Mouse (Mus musculus): ENCODE measurements at regions not wholly inside any gene's neighbourhood (a gene's known extent, or its start where the extent isn't known, plus 50 kb on each side); places are given as distances from the start of the nearest gene placed in this dataset.
"Not testable (repeated sequence)": the region's sequence is repeated elsewhere in the genome, so short reads cannot be mapped to it uniquely, and the experiment has no call there.

DNA sequence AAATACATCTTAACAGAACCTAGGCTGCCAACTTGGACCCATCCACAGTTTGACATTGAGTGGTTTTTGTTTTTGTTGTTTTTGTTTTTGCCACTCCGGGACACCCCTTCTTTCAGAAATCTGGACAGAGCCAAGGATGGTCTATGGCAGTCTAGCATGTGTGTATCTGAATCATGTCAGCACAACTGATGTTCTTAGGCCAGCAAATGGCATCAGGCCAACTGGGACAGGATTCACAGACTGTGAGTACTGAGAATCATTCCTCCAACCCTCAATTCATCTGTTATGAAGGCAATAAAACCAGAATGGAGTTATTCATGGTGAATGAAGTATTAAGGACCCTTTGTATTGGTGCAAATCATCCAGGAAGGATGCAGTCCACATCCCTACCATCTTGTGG is 1372.5 kb upstream of the Rag2 start:
- intact Hi-C loops (cut with DNase I; ENCODE audit: low total_unique reads), result no loop called here
- DNase-seq, result no peak

DNA sequence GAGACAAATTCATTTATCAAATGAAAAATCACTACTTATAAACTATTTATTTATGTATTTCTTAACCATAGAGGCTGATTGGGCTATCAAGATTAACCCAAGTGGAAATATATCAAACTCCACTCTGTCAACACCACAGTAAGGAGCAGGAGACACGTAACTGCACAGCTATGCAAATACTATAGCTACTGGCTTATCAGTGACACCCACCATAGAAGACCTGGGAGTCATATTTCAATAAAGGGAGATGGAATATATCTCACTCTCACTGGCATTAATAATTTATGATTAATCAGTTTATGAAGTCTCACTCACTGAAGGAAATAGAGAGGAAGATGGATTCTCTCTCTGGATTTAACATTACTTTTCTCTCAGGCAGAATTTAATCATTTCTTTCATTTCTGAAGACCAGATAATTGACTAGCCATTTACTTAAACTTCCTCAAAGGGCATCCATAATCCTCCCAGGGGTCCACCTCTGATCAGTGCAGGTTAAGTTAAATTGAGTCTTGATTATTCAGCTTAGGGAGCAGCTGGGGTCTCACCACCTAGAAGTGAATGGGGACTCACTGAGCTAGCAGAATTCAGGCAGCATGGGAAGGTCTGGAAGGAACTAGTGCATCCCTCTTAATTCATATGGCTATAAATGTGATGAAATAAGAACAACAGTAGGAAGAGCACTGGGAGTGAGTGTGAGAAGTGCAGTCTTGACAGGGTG is 1365.2 kb upstream of the Rag2 start:
- DNase-seq, result no peak
- intact Hi-C loops (cut with DNase I; ENCODE audit: low total_unique reads), result no loop called here

DNA sequence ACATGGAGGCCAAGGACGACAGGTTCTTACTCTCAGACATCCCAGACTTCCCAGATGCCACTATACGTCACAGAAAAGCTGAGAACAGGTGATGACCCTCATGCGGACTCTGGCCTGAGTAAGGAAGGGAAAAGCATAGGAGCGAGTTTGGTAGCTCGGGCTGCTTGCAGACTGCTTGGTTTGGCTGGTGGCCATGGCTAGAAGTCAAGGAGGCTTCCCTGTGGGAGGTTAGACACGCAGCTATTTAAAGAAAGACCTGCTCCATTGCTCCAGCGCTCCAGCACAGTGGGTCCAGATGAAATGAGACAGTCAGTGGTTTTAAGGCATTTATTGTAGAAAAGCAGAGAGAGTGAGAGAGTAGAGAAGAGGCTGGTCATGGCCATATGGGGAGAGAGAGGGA is 1318.0 kb upstream of the Rag2 start:
- intact Hi-C loops (cut with DNase I; ENCODE audit: low total_unique reads), result no loop called here
- DNase-seq, result peak; percentile 2

- DNase-seq, result no peak
- intact Hi-C loops (cut with DNase I; ENCODE audit: low total_unique reads), result no loop called here
Measured at GRCm38 (mm10) chr2:100312750-100313275, 1311.7 kb upstream of the Rag2 start.

- DNase-seq, result peak; percentile 7
- intact Hi-C loops (cut with DNase I; ENCODE audit: low total_unique reads), result no loop called here
Measured at GRCm38 (mm10) chr2:100320461-100320860, 1304.1 kb upstream of the Rag2 start.

DNA sequence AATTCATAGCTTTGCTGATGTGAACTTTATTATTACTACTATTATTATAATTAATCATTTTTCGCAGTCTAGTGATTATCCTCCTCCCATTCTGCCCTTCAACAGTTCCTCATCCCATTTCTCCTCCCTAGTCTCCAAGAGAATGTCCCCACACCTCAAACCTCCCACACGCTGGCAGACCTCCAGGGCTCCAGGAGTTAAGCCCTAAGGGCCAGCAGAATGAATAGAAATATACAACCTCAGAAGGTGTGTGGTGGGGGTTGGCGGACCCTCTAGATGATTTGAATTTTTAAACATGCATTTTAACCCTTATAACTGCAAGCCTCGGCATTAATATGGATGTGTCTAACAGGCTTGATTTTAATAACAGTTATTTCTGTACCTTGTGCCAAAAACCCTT is 1283.8 kb upstream of the Rag2 start:
- no peak for DNase-seq
- intact Hi-C loops (cut with DNase I; ENCODE audit: low total_unique reads), result no loop called here

GRCm38 (mm10) chr2:100344921-100345425 is 1279.5 kb upstream of the Rag2 start:
- DNase-seq, result no peak

DNA sequence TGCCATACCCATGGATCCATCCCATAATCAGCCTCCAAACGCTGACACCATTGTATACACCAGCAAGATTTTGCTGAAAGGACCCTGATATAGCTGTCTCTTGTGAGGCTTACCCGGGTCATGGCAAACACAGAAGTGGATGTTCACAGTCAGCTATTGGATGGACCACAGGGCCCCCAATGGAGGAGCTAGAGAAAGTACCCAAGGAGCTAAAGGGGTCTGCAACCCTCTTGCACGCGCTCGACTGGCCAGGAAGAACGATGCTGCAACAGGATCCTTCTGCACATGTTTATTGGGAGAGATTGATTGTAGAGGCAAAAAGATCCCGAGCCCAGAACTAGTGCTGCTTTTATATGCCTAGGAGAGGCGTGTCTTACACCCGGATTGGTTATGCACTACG is 1258.9 kb upstream of the Rag2 start:
- DNase-seq; intact Hi-C loops (cut with DNase I; ENCODE audit: low total_unique reads): not testable (repeated sequence)

More at GRCm38 (mm10) chr2:100344921-100345425, 1279.5 kb upstream of the Rag2 start:
- intact Hi-C loops (cut with DNase I; ENCODE audit: low total_unique reads), result no loop called here

DNA sequence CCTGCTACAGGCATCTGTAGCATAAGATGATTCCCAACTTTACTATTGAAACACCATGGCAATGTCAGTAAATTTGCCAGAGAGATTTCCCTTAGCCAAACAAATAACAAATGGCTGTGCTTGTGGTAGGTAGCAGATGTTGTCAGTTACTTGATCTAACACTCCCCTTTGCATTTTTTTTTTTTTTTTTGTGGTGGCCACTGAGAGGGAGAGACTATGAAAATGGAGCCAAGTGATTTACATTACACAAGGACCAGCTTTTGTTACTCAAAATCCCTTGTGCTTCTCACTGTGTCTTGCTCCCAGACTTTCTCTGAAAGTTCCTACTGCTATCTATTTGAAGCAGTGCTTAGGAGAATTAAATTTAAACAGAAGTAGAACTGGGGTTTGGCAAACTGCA is 1224.7 kb upstream of the Rag2 start:
- intact Hi-C loops (cut with DNase I; ENCODE audit: low total_unique reads), result no loop called here
- no peak for DNase-seq

GRCm38 (mm10) chr2:100426661-100427060 is 1197.9 kb upstream of the Rag2 start:
- no peak for DNase-seq
- intact Hi-C loops (cut with DNase I; ENCODE audit: low total_unique reads), result no loop called here

- no peak for DNase-seq
- intact Hi-C loops (cut with DNase I; ENCODE audit: low total_unique reads), result no loop called here
Measured at GRCm38 (mm10) chr2:100434991-100435390, 1189.5 kb upstream of the Rag2 start.

DNA sequence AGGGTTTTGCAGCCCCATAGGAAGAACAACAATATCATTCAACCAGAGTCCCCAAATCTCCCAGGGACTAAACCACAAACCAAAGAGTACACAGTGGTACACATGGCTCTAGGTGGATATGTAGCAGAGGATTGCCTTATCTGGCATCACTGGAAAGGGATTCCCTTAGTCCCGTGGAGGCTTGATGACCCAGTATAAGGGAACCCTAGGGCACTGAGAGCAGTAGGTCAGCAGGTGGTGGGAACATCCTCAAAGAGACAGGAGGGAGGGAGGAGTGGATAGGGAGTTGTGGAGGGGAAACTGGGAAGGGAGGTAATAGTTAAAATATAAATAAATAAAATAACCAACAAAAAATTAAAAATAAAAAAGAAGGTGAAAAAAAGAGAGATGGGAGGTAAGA is 1178.7 kb upstream of the Rag2 start:
- DNase-seq, result no peak
- intact Hi-C loops (cut with DNase I; ENCODE audit: low total_unique reads), result no loop called here

- intact Hi-C loops (cut with DNase I; ENCODE audit: low total_unique reads), result no loop called here
- DNase-seq, result no peak
Measured at GRCm38 (mm10) chr2:100446332-100446731, 1178.2 kb upstream of the Rag2 start.

- DNase-seq; intact Hi-C loops (cut with DNase I; ENCODE audit: low total_unique reads): not testable (repeated sequence)
Measured at GRCm38 (mm10) chr2:100459641-100460040, 1164.9 kb upstream of the Rag2 start.

DNA sequence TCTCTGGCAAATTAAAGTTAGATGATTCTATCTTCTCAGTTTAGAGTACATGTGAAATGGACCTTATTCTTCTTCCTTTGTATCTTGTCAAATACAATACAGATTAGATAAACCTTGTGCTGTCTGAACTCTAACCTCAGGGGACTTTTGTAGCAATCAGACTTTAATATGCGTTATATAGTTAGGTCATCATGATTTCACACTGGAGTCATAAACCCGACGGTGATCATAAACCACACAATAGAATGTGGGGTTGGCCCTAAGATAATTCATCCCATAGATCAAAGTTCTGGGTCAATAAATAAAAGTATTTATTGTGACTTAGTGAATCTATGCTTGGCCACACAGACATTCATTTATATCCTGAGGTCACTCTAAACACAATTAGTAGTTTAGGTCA is 1138.3 kb upstream of the Rag2 start:
- DNase-seq; intact Hi-C loops (cut with DNase I; ENCODE audit: low total_unique reads): not testable (repeated sequence)

DNA sequence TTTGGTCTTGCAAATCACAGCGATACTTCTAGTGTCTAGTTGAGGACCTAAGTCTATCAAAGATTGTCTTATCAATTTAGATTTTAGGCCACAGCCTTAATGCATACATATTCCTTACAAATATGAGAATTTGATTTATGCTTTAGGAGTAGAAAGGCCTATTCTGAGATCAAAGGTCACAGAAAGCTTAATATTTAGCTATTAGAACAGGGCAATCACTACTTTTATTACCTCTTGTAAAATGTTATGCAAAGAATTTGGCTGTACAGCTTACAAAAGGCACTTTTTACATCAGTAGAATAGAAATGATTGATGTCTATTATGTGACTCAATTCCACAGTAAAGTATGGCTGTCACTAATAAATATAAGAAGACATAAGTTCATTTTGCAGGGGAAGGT is 1119.4 kb upstream of the Rag2 start:
- intact Hi-C loops (cut with DNase I; ENCODE audit: low total_unique reads), result not testable (repeated sequence)

More for the DNA sequence above, 1119.4 kb upstream of the Rag2 start:
- not testable (repeated sequence) for DNase-seq

Measured in gastrocnemius, postnatal 14 days (tissue).